Mouse (Mus musculus): ENCODE results near the gene Slc25a31.

Gene Slc25a31

DNA sequence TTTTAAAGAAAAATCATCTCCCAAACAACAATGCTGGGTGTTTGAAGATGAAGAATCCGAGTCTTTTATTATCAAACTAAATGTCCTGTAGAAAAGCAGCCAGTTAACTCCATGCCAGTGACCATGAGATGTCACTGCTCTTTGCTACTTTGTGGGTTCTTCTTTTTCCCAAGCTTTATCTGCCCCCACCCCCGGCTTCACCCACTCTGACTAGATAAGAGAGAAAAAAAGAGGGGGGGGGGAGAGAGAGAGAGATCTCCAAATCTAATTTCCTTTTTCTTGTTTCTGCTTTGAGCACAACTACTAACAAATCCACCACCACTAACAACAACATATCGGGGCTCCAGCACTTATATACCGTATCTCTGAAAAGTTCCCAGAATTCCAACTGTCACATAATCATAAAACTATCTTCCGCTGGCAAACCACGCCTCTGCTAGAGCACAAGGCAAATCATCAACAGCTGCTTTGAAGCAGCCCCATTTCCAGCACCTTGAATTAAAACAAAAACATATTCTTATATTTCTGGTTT lies 29.8 kb downstream of the Slc25a31 start:
- no peak for DNase-seq

DNA sequence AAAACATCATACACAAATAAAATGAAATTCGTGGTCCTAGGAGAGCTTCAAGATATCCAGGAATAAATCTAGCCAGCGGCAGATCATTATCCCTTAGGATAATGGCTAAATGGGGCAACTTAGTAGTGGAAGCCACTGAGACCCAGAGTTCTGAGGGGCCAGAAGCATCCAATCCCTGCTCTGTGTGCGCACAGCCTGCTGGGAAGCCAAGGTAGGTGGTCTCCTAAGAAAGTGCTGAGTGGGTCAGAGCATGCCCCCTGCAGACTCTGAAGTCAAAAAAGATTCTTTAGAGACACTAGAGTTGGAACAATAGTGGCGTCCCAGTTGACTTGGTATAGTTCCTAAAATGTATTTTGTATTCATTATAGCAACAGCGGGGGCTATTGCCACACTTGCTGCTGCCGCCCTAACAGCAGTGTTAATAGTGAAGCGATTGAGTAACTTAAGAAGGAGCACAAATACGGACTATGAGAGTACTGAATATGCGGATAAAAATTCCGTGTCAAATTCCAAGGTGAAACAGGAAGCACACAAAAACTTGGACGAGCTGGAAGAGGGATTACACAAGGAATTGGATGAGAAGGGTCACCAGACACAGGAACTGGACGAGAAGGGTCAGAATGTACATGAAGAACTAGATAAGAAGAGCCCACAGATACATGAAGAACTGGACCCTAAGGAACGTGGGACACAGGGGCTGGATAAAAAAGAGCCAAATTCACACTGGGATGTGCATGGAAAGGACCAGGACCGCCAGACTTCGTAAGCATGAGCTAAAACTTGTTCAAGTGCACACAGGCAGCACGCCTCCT lies 35.6 kb downstream of the Slc25a31 start, which contains the start of gene Hspa4l:
TSS of gene Hspa4l (plus strand) at position 472 of the 812 bp plus-strand sequence.
- DNase-seq, result peak; percentile 7

DNA sequence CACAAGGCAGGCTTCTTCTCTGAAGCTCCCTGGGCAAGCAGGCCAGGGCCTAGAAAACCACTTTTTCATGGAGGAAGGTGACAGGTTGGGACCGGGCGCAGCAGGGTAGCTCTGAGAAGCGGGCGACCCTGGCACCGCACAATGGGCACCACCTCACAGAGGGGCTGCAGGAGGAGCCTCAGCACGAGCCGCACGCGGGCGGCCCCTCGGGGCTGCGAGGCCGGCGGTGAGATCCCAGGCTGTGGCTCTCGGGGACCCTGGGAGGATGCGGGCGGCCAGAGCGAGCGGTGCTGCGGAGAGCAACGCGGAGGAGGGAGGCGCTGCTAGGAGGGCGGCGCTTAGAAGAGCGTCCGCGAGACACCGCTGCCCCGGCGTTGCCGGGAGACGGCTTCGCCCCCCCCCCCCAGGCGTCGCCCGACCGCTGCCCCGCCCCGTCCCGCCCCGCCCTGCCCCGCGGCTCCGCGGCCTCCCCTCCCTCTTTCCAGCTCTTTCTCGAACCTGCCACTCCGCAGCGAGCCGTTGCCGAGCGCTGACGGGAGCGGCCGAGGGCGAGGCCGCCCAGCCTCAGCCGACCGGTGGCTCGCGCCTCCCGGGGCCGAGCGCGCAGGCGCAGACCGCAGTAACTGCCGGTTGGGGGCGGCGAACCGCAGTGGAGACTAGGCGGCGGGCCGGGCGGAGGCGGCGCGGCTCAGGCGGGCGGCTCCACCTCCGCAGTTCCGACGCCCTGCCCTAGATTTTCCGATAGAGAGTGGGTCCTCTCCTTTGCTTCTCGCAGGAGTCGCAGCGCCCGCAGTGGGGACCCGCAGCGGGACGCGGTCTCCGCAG lies 36.4 kb downstream of the Slc25a31 start:
- peak; percentile 96 for DNase-seq

DNA sequence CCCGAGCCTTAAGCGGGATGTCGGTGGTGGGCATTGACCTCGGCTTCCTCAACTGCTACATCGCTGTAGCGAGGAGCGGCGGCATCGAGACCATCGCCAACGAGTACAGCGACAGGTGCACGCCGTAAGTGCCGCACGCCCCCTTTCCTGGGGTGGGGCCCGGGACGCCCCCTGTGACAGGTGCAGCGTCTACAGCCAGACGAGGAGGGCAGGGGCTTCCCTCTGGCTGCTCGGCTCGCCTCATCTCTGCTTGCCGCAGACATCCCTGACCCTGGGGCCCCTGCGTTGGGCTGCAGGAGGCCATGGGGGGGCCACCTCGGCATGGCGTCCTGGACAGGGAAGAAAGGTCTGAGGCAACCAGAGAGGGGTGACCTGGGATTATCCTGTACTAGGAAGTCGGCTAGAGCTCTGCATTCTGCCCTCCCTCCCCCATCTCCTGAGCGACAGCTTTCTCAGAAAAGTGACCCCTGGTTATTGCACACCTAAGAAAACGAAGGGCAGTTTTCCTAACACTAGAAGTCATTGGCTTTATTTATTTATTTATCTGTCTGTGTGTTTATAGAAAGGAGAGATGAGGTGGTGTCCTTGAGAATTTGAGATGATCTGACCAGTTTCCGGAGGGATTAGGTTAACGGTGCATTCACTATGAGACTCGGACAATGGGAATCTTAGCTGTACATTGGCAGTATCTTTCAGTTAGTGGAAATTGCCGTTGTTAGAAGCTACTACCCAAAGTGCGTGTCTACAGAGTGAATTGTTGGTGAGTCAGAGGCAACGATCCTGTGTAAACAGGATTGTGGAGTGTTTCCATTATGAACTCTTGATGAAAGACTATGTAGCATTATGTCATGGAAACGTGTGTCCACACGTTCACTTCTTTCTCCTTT lies 37.2 kb downstream of the Slc25a31 start:
- DNase-seq, result peak; percentile 92

GRCm38 (mm10) chr3:40760746-40761145 lies 52.1 kb downstream of the Slc25a31 start:
- DNase-seq, result no peak

GRCm38 (mm10) chr3:40761312-40761711 lies 52.7 kb downstream of the Slc25a31 start:
- no peak for DNase-seq
